Mouse (Mus musculus) telencephalon, adult 2 months (tissue): ENCODE measurements around the gene Ube2d1.
A peak's percentile ranks its signal among the peaks of the same experiment; 100 is the strongest.

Experiments used
- DNase-seq: peaks from one replicate; pipeline ENCODE4 v3.0.0-alpha.2; 2011; ENCODE audit warnings: low read depth, low spot score

Ube2d1 gene

DNA sequence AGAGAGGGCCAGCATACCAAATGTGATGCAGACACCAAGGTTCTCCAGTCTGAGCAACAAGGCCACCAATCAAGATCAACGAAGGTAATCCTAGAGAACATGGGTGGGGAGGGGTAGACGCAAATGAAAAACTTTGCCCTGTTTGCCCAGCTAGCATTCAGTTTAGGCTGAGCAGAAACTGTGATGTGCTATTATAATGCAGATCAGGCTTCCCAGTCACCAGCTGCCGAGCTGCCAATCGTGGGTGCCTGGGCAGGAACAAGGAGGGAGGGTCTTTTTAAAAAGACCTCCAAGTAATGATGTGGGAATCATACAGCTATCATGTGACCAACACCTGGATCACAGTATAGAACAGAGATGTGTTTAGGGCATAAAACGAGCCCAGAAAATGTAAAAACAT, 62.0 kb downstream of the Ube2d1 start:
- no peak for DNase-seq

DNA sequence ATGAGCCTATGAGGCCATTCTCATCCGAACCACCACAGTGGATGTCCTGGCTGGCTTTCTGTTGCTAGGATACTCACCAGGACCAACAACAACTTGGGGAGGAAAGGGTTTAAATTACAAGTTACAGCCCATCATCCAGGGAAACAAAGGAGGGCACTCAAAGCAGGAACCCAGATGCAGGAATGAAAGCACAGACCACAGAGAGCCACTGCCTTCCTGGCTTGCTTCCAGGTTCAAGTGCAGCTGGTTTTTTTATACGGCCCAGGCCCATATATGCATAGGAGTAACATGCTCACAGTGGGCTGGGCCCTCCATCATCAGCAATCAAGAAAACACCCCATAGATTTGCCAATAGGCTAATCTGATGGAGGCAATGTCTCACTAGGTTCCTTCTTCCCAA, 62.4 kb downstream of the Ube2d1 start:
- no peak for DNase-seq

DNA sequence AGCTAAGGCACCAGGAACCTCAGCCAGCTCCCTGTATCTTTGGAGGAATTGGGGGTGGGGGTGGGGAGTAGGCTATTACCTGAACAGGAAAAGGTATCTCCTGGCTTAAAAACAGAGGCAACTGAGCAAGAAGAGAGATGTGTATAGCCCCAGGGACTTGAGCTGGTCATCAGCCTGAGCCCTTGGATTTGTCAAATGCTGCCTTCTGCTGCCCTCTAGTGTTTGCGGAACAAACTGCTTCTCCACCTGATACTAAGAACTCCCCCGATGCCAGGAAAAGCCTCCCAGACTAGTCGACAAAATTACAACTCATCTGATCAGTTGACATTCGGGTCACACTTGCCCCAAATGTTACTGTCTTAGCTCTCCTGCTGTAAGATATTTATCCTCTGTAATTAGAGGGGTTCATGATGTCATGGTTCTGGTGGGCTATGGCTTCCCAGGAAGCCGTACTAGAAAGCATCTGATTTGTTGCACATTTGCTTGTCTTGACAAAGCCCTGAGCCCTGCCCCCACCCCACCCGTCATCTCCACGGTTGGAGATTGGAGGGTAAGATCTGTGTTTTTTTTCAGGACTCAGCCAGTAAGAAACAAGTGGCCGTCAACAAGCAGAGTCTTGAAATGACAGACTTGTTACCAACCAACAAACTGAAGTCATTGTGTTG, 66.7 kb downstream of the Ube2d1 start:
- peak; percentile 71 for DNase-seq

DNA sequence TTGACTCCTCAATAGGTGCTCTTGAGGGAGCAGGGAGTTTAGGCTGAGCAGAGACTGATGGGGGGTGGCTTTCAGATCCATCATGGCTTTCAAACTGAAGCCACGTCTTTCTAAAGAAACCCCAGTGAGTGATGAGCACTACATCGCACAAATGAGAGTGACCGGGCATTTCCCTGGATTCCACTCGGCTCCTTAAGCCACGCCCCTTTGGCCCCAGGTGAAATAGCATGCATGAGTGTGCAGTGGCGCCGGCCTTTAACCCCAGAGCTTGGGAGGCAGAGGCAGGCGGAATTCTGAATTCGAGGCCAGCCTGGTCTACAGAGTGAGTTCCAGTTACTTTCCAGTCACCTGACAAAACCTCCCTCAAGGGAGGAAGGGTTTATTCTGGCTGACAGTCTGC, 69.1 kb downstream of the Ube2d1 start:
- no peak for DNase-seq
